Mouse (Mus musculus) heart, postnatal 10 days (tissue): ENCODE measurements around the gene Syp. TPM values are rescaled to one million over a fixed set of nuclear protein-coding genes. Genes with fewer than 3 reads are reported as not detected.

ENCODE experiments used
- total RNA-seq, 2 experiments: library from RNA; stranded (reverse); gene quantifications; 2 replicates each; pipeline ENCODE4 v1.2.3; 2021

Gene Syp
- total RNA-seq, 2 experiments from 2014 or later: 0.57 to 1.9 TPM

Other genes with a start within 250 kb of the Syp start
- under 1 TPM; 0.25 to 0.45 TPM for gene Foxp3, start 64.8 kb upstream of the Syp start, total RNA-seq
- gene Ppp1r3f, start 64.2 kb upstream of the Syp start, total RNA-seq: 1 to 10 TPM; 1.9 to 2.1 TPM
- gene Ccdc22, start 33.0 kb upstream of the Syp start, total RNA-seq: 10 to 100 TPM; 11.4 to 12.4 TPM
- gene Cacna1f, start 31.4 kb upstream of the Syp start, total RNA-seq: not detected
- gene Prickle3, start 18.8 kb downstream of the Syp start, total RNA-seq: 10 to 100 TPM; 19.4 to 21.7 TPM
- 10 to 100 TPM; 84.8 to 88.4 TPM for gene Plp2, start 32.9 kb downstream of the Syp start, total RNA-seq
- 10 to 100 TPM; 10.8 to 13.9 TPM for gene Magix, start 42.8 kb downstream of the Syp start, total RNA-seq
- 10 to 100 TPM; 24.8 to 26.8 TPM for gene Gpkow, start 58.7 kb downstream of the Syp start, total RNA-seq
- 10 to 100 TPM; 31.0 to 33.4 TPM for gene Wdr45, start 75.9 kb downstream of the Syp start, total RNA-seq
- not detected for gene Gm45208, start 83.8 kb downstream of the Syp start, total RNA-seq
- gene Praf2, start 90.0 kb downstream of the Syp start, total RNA-seq: 10 to 100 TPM in 1 of 2 experiments, 1 to 10 TPM in 1; 9.4 to 10.6 TPM
- 1 to 10 TPM; 1.4 to 1.7 TPM for gene Ccdc120, start 112.4 kb downstream of the Syp start, total RNA-seq
- 10 to 100 TPM; 17.4 to 19.0 TPM for gene Tfe3, start 124.1 kb downstream of the Syp start, total RNA-seq
- 10 to 100 TPM; 27.7 to 30.2 TPM for gene Gripap1, start 151.3 kb downstream of the Syp start, total RNA-seq
- under 1 TPM; 0.79 to 0.94 TPM for gene Kcnd1, start 183.8 kb downstream of the Syp start, total RNA-seq
- 10 to 100 TPM; 34.0 to 38.8 TPM for gene Otud5, start 202.9 kb downstream of the Syp start, total RNA-seq
- 1 to 10 TPM; 2.1 to 2.8 TPM for gene Pim2, start 239.8 kb downstream of the Syp start, total RNA-seq
- 10 to 100 TPM; 15.5 to 15.8 TPM for gene Slc35a2, start 245.6 kb downstream of the Syp start, total RNA-seq